Mouse (Mus musculus) intestine, postnatal 0 days (tissue): ENCODE measurements around the gene Calm4. TPM values are rescaled to one million over a fixed set of nuclear protein-coding genes. Genes with fewer than 3 reads are reported as not detected.

ENCODE experiments used
- ATAC-seq: fragments of 200-750 bp; cut with Nextera tagmentation; 2 replicates; pipeline ENCODE4 v1.8.0; 2017; ENCODE audit warnings: mild to moderate bottlenecking, moderate TSS enrichment, moderate library complexity
- H3K27ac ChIP-seq: fragments of 300-500 bp; sonication (generic); 2 replicates; pipeline ENCODE4 v1.5.1; 2014; ENCODE audit warnings: mild to moderate bottlenecking, low read depth, low read length, moderate library complexity
- H3K27me3 ChIP-seq: fragments of 300-500 bp; sonication (generic); replicated peaks from 2 replicates; pipeline ENCODE4 v1.6.1; 2014; ENCODE audit warnings: low read length, mixed read lengths; ENCODE audit not compliant: control insufficient read depth, insufficient read depth
- H3K36me3 ChIP-seq: fragments of 300-500 bp; sonication (generic); 2 replicates; pipeline ENCODE4 v1.6.1; 2014; ENCODE audit warnings: mild to moderate bottlenecking, moderate library complexity; ENCODE audit not compliant: control insufficient read depth, insufficient read depth
- H3K4me1 ChIP-seq: fragments of 300-500 bp; sonication (generic); replicated peaks from 2 replicates; pipeline ENCODE4 v1.6.1; 2014; ENCODE audit warnings: antibody characterized with exemption, low read length, mixed read lengths; ENCODE audit not compliant: control insufficient read depth, insufficient read depth
- H3K4me2 ChIP-seq: fragments of 300-500 bp; sonication (generic); replicated peaks from 2 replicates; pipeline ENCODE4 v1.6.1; 2014; ENCODE audit warnings: low read depth, mild to moderate bottlenecking, moderate library complexity
- H3K4me3 ChIP-seq: fragments of 300-500 bp; sonication (generic); 2 replicates; pipeline ENCODE4 v1.5.1; 2014; ENCODE audit warnings: low read depth, low read length
- H3K9ac ChIP-seq: fragments of 300-500 bp; sonication (generic); 2 replicates; pipeline ENCODE4 v1.6.1; 2014; ENCODE audit warnings: mild to moderate bottlenecking, low read depth, low read length
- H3K9me3 ChIP-seq: fragments of 300-500 bp; sonication (generic); 2 replicates; pipeline ENCODE4 v1.6.1; 2016; ENCODE audit warnings: mixed run types; ENCODE audit not compliant: control insufficient read depth
- CTCF ChIP-seq: sonication (generic); IDR thresholded peaks from 2 replicates; pipeline ENCODE4 v1.5.1; 2016; ENCODE audit warnings: low read depth, mild to moderate bottlenecking, control low read depth, antibody characterized with exemption, moderate library complexity
- WGBS: fragments of 180-500 bp; shearing (Covaris S2); extraction: QIAGEN DNeasy Blood & Tissue Kit; methylation state at CpG from one replicate; pipeline ENCODE4 v1.1.7; 2014; 5-methylcytosine and 5-hydroxymethylcytosine counted together
- polyA plus RNA-seq: library from polyadenylated mRNA; unstranded; fragments of >200 nt; fragmentation: Nextera tagmentation; extraction: Ambion mirVana; gene quantifications from 2 replicates; pipeline ENCODE4 v1.2.1, GENCODE M21; 2015

Calm4 gene
- polyA plus RNA-seq, 1 experiment from 2014 or later, result not detected

GRCm38 (mm10) chr13:3866355-3867052, 28.9 kb downstream of the Calm4 start:
- H3K36me3 ChIP-seq, result no peaks in the 10 kb centered on the region
- H3K27ac ChIP-seq, result no peak overlapping the region
- no peaks in the 10 kb centered on the region for H3K9me3 ChIP-seq
- H3K27me3 ChIP-seq, result no peaks in the 10 kb centered on the region
- no peak overlapping the region for H3K4me3 ChIP-seq
- H3K4me2 ChIP-seq, result no peak overlapping the region
- no peak for TF ChIP-seq CTCF
- 67% methylated on average over 8 of the region's 8 CpGs for WGBS
- H3K4me1 ChIP-seq, result no peaks in the 10 kb centered on the region
- no peak for ATAC-seq
- no peak overlapping the region for H3K9ac ChIP-seq

DNA sequence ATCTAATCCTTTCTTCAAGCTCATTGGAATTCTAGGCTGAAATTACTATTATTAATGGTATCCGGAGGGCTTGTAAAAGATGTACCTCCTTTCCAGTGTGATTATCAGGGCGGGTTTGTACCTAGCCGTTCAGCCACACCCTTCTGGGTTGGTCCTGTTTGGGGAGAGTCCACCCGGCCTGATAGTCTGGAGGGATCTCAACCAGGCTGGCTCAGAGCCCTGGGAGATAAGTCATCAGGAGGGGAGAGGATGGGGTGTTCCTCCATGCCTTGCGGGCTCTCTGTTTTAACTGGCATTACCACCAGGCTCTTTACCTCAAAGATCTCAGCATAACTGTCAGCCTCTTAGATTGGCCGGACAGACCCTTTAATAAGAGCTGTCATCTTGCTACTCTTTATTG, 29.6 kb downstream of the Calm4 start:
- 47% methylated on average over 6 of the region's 6 CpGs for WGBS
- no peak overlapping the region for H3K9ac ChIP-seq
- no peak for ATAC-seq

DNA sequence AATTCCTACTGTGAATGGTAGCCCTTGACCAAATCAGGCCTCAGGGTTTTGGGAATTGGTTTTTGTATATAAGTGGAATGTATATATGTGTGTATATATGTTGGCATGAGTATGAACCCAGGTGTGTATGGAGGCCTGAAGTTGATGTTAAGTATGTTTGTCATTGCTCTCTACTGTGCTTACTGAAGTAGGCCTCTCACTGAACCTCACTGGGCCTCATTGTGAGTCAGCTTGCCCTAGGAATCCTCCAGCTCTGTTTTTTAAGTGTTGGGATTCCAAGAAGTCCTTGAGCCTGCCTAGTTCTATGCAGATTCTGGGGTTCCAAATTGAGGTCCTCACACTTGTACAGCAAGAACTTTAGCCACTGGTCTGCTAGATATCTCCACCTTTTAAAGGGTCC, 32.3 kb downstream of the Calm4 start:
- Histone ChIP-seq H3K9ac (no peak overlapping the region), H3K27ac (no peak overlapping the region), H3K4me3 (no peak overlapping the region), H3K36me3 (no peaks in the 10 kb centered on the region), H3K9me3 (no peaks in the 10 kb centered on the region), H3K4me1 (no peaks in the 10 kb centered on the region), H3K27me3 (no peaks in the 10 kb centered on the region), H3K4me2 (no peak overlapping the region)
- no peak for ATAC-seq
- TF ChIP-seq CTCF, result no peak

More for the DNA sequence above, 29.6 kb downstream of the Calm4 start:
- Histone ChIP-seq H3K4me1 (no peaks in the 10 kb centered on the region), H3K4me2 (no peak overlapping the region), H3K27me3 (no peaks in the 10 kb centered on the region), H3K4me3 (no peak overlapping the region), H3K9me3 (no peaks in the 10 kb centered on the region), H3K27ac (no peak overlapping the region), H3K36me3 (no peaks in the 10 kb centered on the region)
- no peak for TF ChIP-seq CTCF

- no peak for TF ChIP-seq CTCF
- WGBS, result 90% methylated on average over 4 of the region's 4 CpGs
- ATAC-seq, result no peak
- H3K36me3 ChIP-seq, result no peaks in the 10 kb centered on the region
- H3K9me3 ChIP-seq, result no peaks in the 10 kb centered on the region
- H3K27me3 ChIP-seq, result no peaks in the 10 kb centered on the region
- H3K9ac ChIP-seq, result no peak overlapping the region
- H3K4me2 ChIP-seq, result no peak overlapping the region
- no peak overlapping the region for H3K27ac ChIP-seq
- no peaks in the 10 kb centered on the region for H3K4me1 ChIP-seq
- H3K4me3 ChIP-seq, result no peak overlapping the region
Measured at GRCm38 (mm10) chr13:3872832-3873231, 35.3 kb downstream of the Calm4 start.

- ATAC-seq, result no peak
- no peak for TF ChIP-seq CTCF
Measured at GRCm38 (mm10) chr13:3876448-3876847, 38.9 kb downstream of the Calm4 start.

DNA sequence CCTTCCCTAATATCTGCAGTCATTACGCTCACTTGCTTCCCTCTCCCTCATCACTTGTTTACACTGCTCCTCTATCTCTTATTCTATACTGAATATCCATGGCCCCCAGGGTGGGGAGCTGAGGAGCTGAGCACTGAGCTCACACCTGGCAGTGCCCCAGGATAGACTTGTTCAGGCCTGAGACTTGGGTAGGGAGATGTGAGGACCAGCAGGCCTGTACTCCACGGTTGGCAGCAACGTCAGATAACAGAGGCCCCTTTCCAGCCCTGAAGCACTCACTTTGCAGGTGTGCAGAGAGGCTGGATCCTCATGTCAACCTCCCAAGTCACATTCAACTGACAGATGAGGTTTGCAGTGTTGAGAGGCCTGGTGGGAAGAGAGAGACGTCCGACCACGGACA, 39.6 kb downstream of the Calm4 start:
- no peak overlapping the region for H3K27ac ChIP-seq
- WGBS, result 60% methylated on average over 6 of the region's 6 CpGs
- H3K36me3 ChIP-seq, result peaks cover 13% of the 10 kb centered on the region
- no peak for ATAC-seq
- H3K27me3 ChIP-seq, result no peaks in the 10 kb centered on the region
- H3K4me3 ChIP-seq, result no peak overlapping the region
- H3K4me2 ChIP-seq, result no peak overlapping the region
- no peaks in the 10 kb centered on the region for H3K4me1 ChIP-seq
- H3K9me3 ChIP-seq, result no peaks in the 10 kb centered on the region
- no peak for TF ChIP-seq CTCF
- H3K9ac ChIP-seq, result no peak overlapping the region

More at GRCm38 (mm10) chr13:3876448-3876847, 38.9 kb downstream of the Calm4 start:
- 69% methylated on average over 6 of the region's 6 CpGs for WGBS
- H3K9me3 ChIP-seq, result no peaks in the 10 kb centered on the region
- no peak overlapping the region for H3K4me3 ChIP-seq
- no peaks in the 10 kb centered on the region for H3K27me3 ChIP-seq
- no peaks in the 10 kb centered on the region for H3K4me1 ChIP-seq
- no peak overlapping the region for H3K9ac ChIP-seq
- H3K4me2 ChIP-seq, result no peak overlapping the region
- H3K36me3 ChIP-seq, result peaks cover 6% of the 10 kb centered on the region; the same call in 1 of the 2 replicates
- no peak overlapping the region for H3K27ac ChIP-seq
